Mouse (Mus musculus) lung, postnatal 0 days (tissue): ENCODE measurements around the gene Mast3.

Source experiments
- CTCF ChIP-seq: IDR thresholded peaks from 2 replicates; pipeline ENCODE4 v1.5.1; 2016; ENCODE audit warnings: antibody characterized with exemption, mild to moderate bottlenecking
- EP300 ChIP-seq: IDR thresholded peaks from 2 replicates; pipeline ENCODE4 v1.6.1; 2016; ENCODE audit warnings: antibody characterized with exemption, mild to moderate bottlenecking, control low read depth

DNA sequence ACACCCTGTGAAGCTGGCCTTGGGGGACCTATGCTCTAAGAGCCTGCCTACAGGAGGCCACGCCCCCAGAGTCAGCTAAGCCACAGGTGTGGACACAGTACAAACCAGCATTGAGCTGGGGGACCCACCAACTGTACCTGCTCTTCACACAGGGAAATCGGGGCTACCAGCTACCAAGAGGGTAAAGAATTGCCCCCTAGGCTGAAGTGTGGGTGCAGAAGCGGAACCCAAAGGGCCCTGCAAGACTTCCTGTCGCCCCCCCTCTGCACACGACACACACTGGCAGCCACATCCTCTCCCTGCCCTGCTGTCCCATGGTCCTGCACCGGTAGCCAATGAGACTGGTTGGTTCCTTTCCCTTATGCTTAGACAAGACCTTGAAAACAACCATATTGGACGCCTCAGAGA lies 13.6 kb downstream of the Mast3 start:
- TF ChIP-seq CTCF, result no peak
- no peak for TF ChIP-seq EP300
